Comparison of ENCODE assay signal across 17 mouse cellular contexts in the genomic region with DNA sequence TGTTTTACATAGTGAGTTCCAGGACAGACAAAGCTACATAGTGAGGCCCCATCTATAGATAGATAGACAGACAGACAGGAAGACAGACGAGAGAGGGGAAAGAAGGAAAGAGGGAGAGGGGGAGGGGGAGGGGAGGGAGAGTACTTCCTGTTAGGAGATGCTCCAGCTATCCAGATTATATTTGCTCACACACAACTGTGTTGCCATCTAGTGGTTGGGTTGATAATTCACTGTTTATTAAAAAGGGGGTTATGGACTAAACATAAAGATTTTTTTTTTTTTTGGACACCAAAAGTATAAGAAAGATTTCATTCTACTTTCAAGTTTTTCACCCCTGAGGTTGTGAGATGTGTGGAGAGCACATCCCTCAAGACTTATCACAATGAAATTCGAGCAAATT. TPM values are rescaled to one million over a fixed set of nuclear protein-coding genes. Genes with fewer than 3 reads are reported as not detected.
A peak's percentile ranks its signal among the peaks of the same experiment; 100 is the strongest.
DNase-seq lines count a peak whose midpoint lies in the region; ATAC-seq and TF ChIP-seq lines count a peak whose summit lies in the region.
"Had no signal": no experiment of that assay in that cellular context is flagged by ENCODE, and none has a peak within 500 bp of the region (broad histone marks: within the 10 kb centered on the region; RNA-seq: fewer than 3 reads in every experiment).

No protein-coding gene starts in this region.

- H3K79me2 ChIP-seq in heart, adult 2 months (replicated peaks; ENCODE audit: control insufficient read depth, insufficient read depth, low read length) = no peaks in the 10 kb centered on the region
- H3K79me2 ChIP-seq in MEL (ENCODE audit: control insufficient read depth, insufficient read depth, low read length, poor library complexity) = no peaks in the 10 kb centered on the region; the same call in 1 of the 2 replicates

- H3K36me3 ChIP-seq in heart, adult 2 months (ENCODE audit: control insufficient read depth, insufficient read depth, low read length) = no peaks in the 10 kb centered on the region; the same call in 1 of the 2 replicates
- H3K36me3 ChIP-seq in lung, embryonic 14.5 days (ENCODE audit: insufficient read depth) = no peaks in the 10 kb centered on the region
- peaks cover 0 to 9% of the 10 kb centered on the region in 2 experiments; a peak in 2 of 4 replicates for H3K36me3 ChIP-seq in MEL (ENCODE audit: control insufficient read depth in 1 of 2, insufficient read depth in 2 of 2, low read length in 2 of 2)
- H3K36me3 ChIP-seq in midbrain, embryonic 13.5 days = no peaks in the 10 kb centered on the region
- H3K36me3 ChIP-seq: heart, embryonic 15.5 days had no signal

- WGBS in heart, adult 2 months = 41% methylated on average over 2 of the region's 2 CpGs
- 42% methylated on average over 2 of the region's 2 CpGs for WGBS in lung, embryonic 14.5 days
- 70% methylated on average over 2 of the region's 2 CpGs for WGBS in midbrain, embryonic 13.5 days

- no peak for TF ChIP-seq EP300 in heart, adult 2 months (IDR thresholded peaks at IDR 0.05; ENCODE audit: insufficient read depth, low read depth, low read length)
- no peak for TF ChIP-seq EP300 in MEL (IDR thresholded peaks at IDR 0.05; ENCODE audit: low read depth in 1 of 2, low read length in 2 of 2)

- H3K27me3 ChIP-seq in heart, adult 2 months (ENCODE audit: control insufficient read depth, insufficient read depth, low read length) = no peaks in the 10 kb centered on the region
- H3K27me3 ChIP-seq in lung, embryonic 14.5 days (ENCODE audit: insufficient read depth, low read length) = no peaks in the 10 kb centered on the region
- H3K27me3 ChIP-seq in MEL (ENCODE audit: control insufficient read depth in 1 of 2, insufficient read depth in 2 of 2, low read length in 2 of 2) = no peaks in the 10 kb centered on the region
- H3K27me3 ChIP-seq in midbrain, embryonic 13.5 days = peaks cover 33% of the 10 kb centered on the region
- H3K27me3 ChIP-seq: heart, embryonic 15.5 days had no signal

- no peak for ATAC-seq in lung, embryonic 14.5 days (ENCODE audit: insufficient read depth)
- ATAC-seq in midbrain, embryonic 13.5 days = no peak
- ATAC-seq: activated CD4-positive, CD25-positive, alpha-beta regulatory T cell, adult 4 months had no signal

- H3K27ac ChIP-seq in heart, adult 2 months = no peak overlapping the region
- no peak overlapping the region for H3K27ac ChIP-seq in lung, embryonic 14.5 days (ENCODE audit: low read depth)
- no peak overlapping the region for H3K27ac ChIP-seq in MEL (ENCODE audit: control insufficient read depth, low read depth, low read length)
- H3K27ac ChIP-seq in midbrain, embryonic 13.5 days = no peak overlapping the region
- H3K27ac ChIP-seq: heart, embryonic 15.5 days; hindbrain, embryonic 14.5 days had no signal

- no peak overlapping the region for H3K4me2 ChIP-seq in lung, embryonic 14.5 days
- H3K4me2 ChIP-seq in midbrain, embryonic 13.5 days (replicated peaks) = no peak overlapping the region
- H3K4me2 ChIP-seq: heart, embryonic 15.5 days; hindbrain, embryonic 14.5 days had no signal

- TF ChIP-seq RAD21 in MEL (IDR thresholded peaks at IDR 0.05; ENCODE audit: low read depth, low read length) = peak; percentile 52

- H3K9me3 ChIP-seq in lung, embryonic 14.5 days (ENCODE audit: low read depth, low read length) = no peaks in the 10 kb centered on the region
- no peaks in the 10 kb centered on the region for H3K9me3 ChIP-seq in MEL (replicated peaks; ENCODE audit: insufficient read depth, low read length)
- no peaks in the 10 kb centered on the region for H3K9me3 ChIP-seq in midbrain, embryonic 13.5 days
- H3K9me3 ChIP-seq: heart, embryonic 15.5 days; megakaryocyte, embryonic 14.5 days had no signal

- 0 out of 2 replicates have a peak, but pooled peaks cover 1% of the 10 kb centered on the region for H3K4me1 ChIP-seq in heart, adult 2 months (ENCODE audit: control insufficient read depth, insufficient read depth, low read length)
- H3K4me1 ChIP-seq in lung, embryonic 14.5 days (ENCODE audit: insufficient read depth) = no peaks in the 10 kb centered on the region; the same call in 1 of the 2 replicates
- no peaks in the 10 kb centered on the region for H3K4me1 ChIP-seq in MEL (ENCODE audit: control insufficient read depth in 1 of 2, insufficient read depth in 2 of 2, low read length in 2 of 2)
- peaks cover 15% of the 10 kb centered on the region for H3K4me1 ChIP-seq in midbrain, embryonic 13.5 days (replicated peaks)

- intact Hi-C loops in heart, adult 2 months (cut with DNase I) = no loop called here
- intact Hi-C loops in heart, postnatal 10 days (cut with DNase I) = loop anchor here (5.0 kb wide), 1 partner anchor 47 kb away; no protein-coding TSS in a partner anchor

- TF ChIP-seq POLR2A in heart, adult 2 months (IDR thresholded peaks at IDR 0.05; ENCODE audit: insufficient read depth, low read depth, low read length) = no peak
- TF ChIP-seq POLR2A in MEL (IDR thresholded peaks at IDR 0.05; ENCODE audit: control insufficient read depth in 1 of 2, insufficient read depth in 1 of 2, low read depth in 1 of 2, low read length in 2 of 2, poor library complexity in 1 of 2) = no peak

- H3K9ac ChIP-seq in heart, adult 2 months (ENCODE audit: low read depth, low read length) = no peak overlapping the region
- H3K9ac ChIP-seq in lung, embryonic 14.5 days = no peak overlapping the region
- no peak overlapping the region for H3K9ac ChIP-seq in MEL (ENCODE audit: control insufficient read depth, low read depth, low read length, poor library complexity, severe bottlenecking)
- H3K9ac ChIP-seq in midbrain, embryonic 13.5 days (replicated peaks) = no peak overlapping the region
- H3K9ac ChIP-seq: heart, embryonic 15.5 days; hindbrain, embryonic 14.5 days had no signal

- H3K4me3 ChIP-seq in heart, adult 2 months = no peak overlapping the region
- no peak overlapping the region for H3K4me3 ChIP-seq in lung, embryonic 14.5 days (ENCODE audit: low read depth, low read length)
- no peak overlapping the region for H3K4me3 ChIP-seq in MEL (ENCODE audit: control insufficient read depth in 1 of 2, insufficient read depth in 1 of 2, low read depth in 2 of 2, low read length in 2 of 2)
- H3K4me3 ChIP-seq in midbrain, embryonic 13.5 days (replicated peaks) = no peak overlapping the region
- H3K4me3 ChIP-seq: heart, embryonic 15.5 days; megakaryocyte, embryonic 14.5 days had no signal

- no peak for DNase-seq in heart, adult 2 months
- no peak for DNase-seq in heart, postnatal 10 days
- peak; percentile 11 for DNase-seq in lung, embryonic 14.5 days
- no peak for DNase-seq in lung, adult 18-20 months
- peak; percentile 61 for DNase-seq in MEL (ENCODE audit: low read depth, low spot score)
- peak; percentile 13 for DNase-seq in retina, embryonic 14.5 days (ENCODE audit: low spot score)
- DNase-seq in urinary bladder, postnatal 25 days (ENCODE audit: low spot score) = no peak
- DNase-seq: cerebellum, adult 11 months; kidney, adult 9 months had no signal

- peak; percentile 56 for TF ChIP-seq CTCF in heart, adult 2 months (IDR thresholded peaks at IDR 0.05)
- TF ChIP-seq CTCF in lung, embryonic 14.5 days (IDR thresholded peaks at IDR 0.05; ENCODE audit: low read depth) = peak; percentile 38; the same call in 1 of the 2 replicates
- TF ChIP-seq CTCF in MEL (IDR thresholded peaks at IDR 0.05 in 2 of 3, conservative IDR thresholded peaks at IDR 0.05 in 1 of 3; ENCODE audit: control insufficient read depth in 1 of 3, insufficient read depth in 1 of 3, low read depth in 2 of 3, low read length in 3 of 3, poor library complexity in 1 of 3, severe bottlenecking in 1 of 3) = peak in 2 of 3 experiments; percentile 14 to 49; a peak in 3 of 6 replicates

TF ChIP-seq in MEL, 35 proteins besides CTCF, POLR2A, EP300 and RAD21 (continues in another document):
- TF ChIP-seq ZNF384 (IDR thresholded peaks at IDR 0.05; ENCODE audit: low read depth, low read length) (no peak), GABPA (IDR thresholded peaks at IDR 0.05; ENCODE audit: low read depth, low read length) (no peak), NELFE (IDR thresholded peaks at IDR 0.05; ENCODE audit: low read depth, low read length) (no peak), ZKSCAN1 (IDR thresholded peaks at IDR 0.05; ENCODE audit: low read depth, low read length) (no peak), CHD2 (IDR thresholded peaks at IDR 0.05; ENCODE audit: low read length) (no peak), KAT2A (conservative IDR thresholded peaks at IDR 0.05; ENCODE audit: low read depth, low read length) (no peak), MAFK (IDR thresholded peaks at IDR 0.05; ENCODE audit: borderline replicate concordance, low read depth, low read length) (no peak), UBTF (IDR thresholded peaks at IDR 0.05; ENCODE audit: borderline replicate concordance, insufficient read depth, low read depth, low read length) (no peak), ZMIZ1 (IDR thresholded peaks at IDR 0.05; ENCODE audit: low read depth, low read length) (no peak)

RNA-seq across cellular contexts. Expression of a gene that starts 1.7 kb away (rescaled TPM):
- 1 to 10 TPM; 1.5 to 1.8 TPM for total RNA-seq in heart, adult 2 months (2021)
- 0.61 and 1.3 TPM in 2 replicates for polyA plus RNA-seq in heart, adult 2 months (2012; rRNA removed)
- total RNA-seq in heart, postnatal 10 days (2021) = 1 to 10 TPM; 3.7 to 4.0 TPM
- polyA plus RNA-seq in lung, embryonic 14.5 days (2014; fragmentation: Nextera tagmentation; extraction: Ambion mirVana) = 5.2 and 5.8 TPM in 2 replicates
- 5.0 and 5.2 TPM in 2 replicates for total RNA-seq in MEL (2012; rRNA removed)
- 1 to 10 TPM in 1 of 2 experiments, not detected in 1; 8.0 TPM for polyA plus RNA-seq in MEL (2012; ENCODE audit: insufficient read depth in 1 of 2, insufficient read length in 2 of 2, low read depth in 1 of 2, low replicate concordance in 2 of 2, missing spikeins in 1 of 2)
- polyA plus RNA-seq in midbrain, embryonic 13.5 days (2015; fragmentation: Nextera tagmentation; extraction: Ambion mirVana) = 1.2 and 1.4 TPM in 2 replicates

RNA-seq across cellular contexts. Expression of a gene that starts 26.9 kb away (rescaled TPM):
- total RNA-seq in heart, adult 2 months (2021) = not detected
- 0.12 TPM in 1 of 2 replicates, not detected in the other for polyA plus RNA-seq in heart, adult 2 months (2012; rRNA removed)
- total RNA-seq in heart, postnatal 10 days (2021) = not detected
- polyA plus RNA-seq in lung, embryonic 14.5 days (2014; fragmentation: Nextera tagmentation; extraction: Ambion mirVana) = 0.20 and 0.42 TPM in 2 replicates
- 0.08 TPM in 1 of 2 replicates, not detected in the other for total RNA-seq in MEL (2012; rRNA removed)
- polyA plus RNA-seq in MEL (2012; ENCODE audit: insufficient read depth in 1 of 2, insufficient read length in 2 of 2, low read depth in 1 of 2, low replicate concordance in 2 of 2, missing spikeins in 1 of 2) = under 1 TPM in 1 of 2 experiments, not detected in 1; 0.18 TPM
- not detected in 2 replicates for polyA plus RNA-seq in midbrain, embryonic 13.5 days (2015; fragmentation: Nextera tagmentation; extraction: Ambion mirVana)
- total RNA-seq: layer of hippocampus, adult 8-10 months; left cerebral cortex, postnatal 36 days had no signal
- polyA plus RNA-seq: cortical plate, adult 2 months; hindbrain, embryonic 14.5 days had no signal

RNA-seq across cellular contexts. Expression of a gene that starts 42.6 kb away (rescaled TPM):
- total RNA-seq in heart, adult 2 months (2021) = 10 to 100 TPM; 46.7 to 48.3 TPM
- polyA plus RNA-seq in heart, adult 2 months (2012; rRNA removed) = 11.5 and 25.4 TPM in 2 replicates
- total RNA-seq in heart, postnatal 10 days (2021) = 100 to 1,000 TPM; 103 to 105 TPM
- polyA plus RNA-seq in lung, embryonic 14.5 days (2014; fragmentation: Nextera tagmentation; extraction: Ambion mirVana) = 115 and 117 TPM in 2 replicates
- total RNA-seq in MEL (2012; rRNA removed) = 92.0 and 95.9 TPM in 2 replicates
- 100 to 1,000 TPM in 1 of 2 experiments, 10 to 100 TPM in 1; 95.3 to 193 TPM for polyA plus RNA-seq in MEL (2012; ENCODE audit: insufficient read depth in 1 of 2, insufficient read length in 2 of 2, low read depth in 1 of 2, low replicate concordance in 2 of 2, missing spikeins in 1 of 2)
- 119 and 124 TPM in 2 replicates for polyA plus RNA-seq in midbrain, embryonic 13.5 days (2015; fragmentation: Nextera tagmentation; extraction: Ambion mirVana)

Comparison
In these comparisons a context has a peak if more than half of its experiments do, and no peak if none do; other contexts are left out.
1. DNase-seq: peak in lung, embryonic 14.5 days (single experiment), MEL (single experiment) and retina, embryonic 14.5 days (single experiment); none in heart, adult 2 months (0 of 2), heart, postnatal 10 days (0 of 2), lung, adult 18-20 months (0 of 2) and urinary bladder, postnatal 25 days (single experiment).
2. Peak in every context shown above with its lines, with median percentiles within 50 percentile points of each other: CTCF ChIP-seq.